Mouse (Mus musculus): ENCODE measurements around the gene Tarbp1. TPM values are rescaled to one million over a fixed set of nuclear protein-coding genes. Genes with fewer than 3 reads are reported as not detected.

Gene Tarbp1
- polyA plus RNA-seq, 1 experiment from 2014 or later = 1.1 TPM

- TF ChIP-seq EP300 (optimal IDR thresholded peaks at IDR 0.05) (no peak), CTCF (IDR thresholded peaks at IDR 0.05; ENCODE audit: low read depth) (no peak)
- no peak for DNase-seq (ENCODE audit: low spot score)
- Histone ChIP-seq H3K36me3 (ENCODE audit: control insufficient read depth, insufficient read depth, low read length) (no peaks in the 10 kb centered on the region), H3K27me3 (ENCODE audit: control insufficient read depth, insufficient read depth, low read length) (no peaks in the 10 kb centered on the region), H3K9ac (ENCODE audit: low read length) (0 out of 2 replicates have a peak overlapping the region, but pooled peaks have one; percentile 4), H3K9me3 (ENCODE audit: control insufficient read depth, low read length) (no peaks in the 10 kb centered on the region), H3K27ac (replicated peaks) (no peak overlapping the region), H3K4me1 (replicated peaks; ENCODE audit: control insufficient read depth, insufficient read depth) (no peaks in the 10 kb centered on the region), H3K4me3 (ENCODE audit: low read depth, low read length) (no peak overlapping the region), H3K4me2 (replicated peaks; ENCODE audit: low read depth) (no peak overlapping the region)
- 48% methylated on average over 10 of the region's 10 CpGs for WGBS
- peak; percentile 39; the same call in 1 of the 2 replicates for ATAC-seq (ENCODE audit: low FRiP score, low TSS enrichment)
These were observed 39.4 kb upstream of the Tarbp1 start for GRCm38 (mm10) chr8:126514011-126514964.

- Histone ChIP-seq H3K4me1 (replicated peaks; ENCODE audit: control insufficient read depth, insufficient read depth) (no peaks in the 10 kb centered on the region), H3K4me2 (replicated peaks; ENCODE audit: low read depth) (no peak overlapping the region), H3K36me3 (ENCODE audit: control insufficient read depth, insufficient read depth, low read length) (no peaks in the 10 kb centered on the region), H3K9ac (ENCODE audit: low read length) (no peak overlapping the region), H3K9me3 (ENCODE audit: control insufficient read depth, low read length) (no peaks in the 10 kb centered on the region), H3K27ac (replicated peaks) (no peak overlapping the region), H3K4me3 (ENCODE audit: low read depth, low read length) (no peak overlapping the region), H3K27me3 (ENCODE audit: control insufficient read depth, insufficient read depth, low read length) (no peaks in the 10 kb centered on the region)
- DNase-seq (ENCODE audit: low spot score) = no peak
- WGBS = 70% methylated on average over 3 of the region's 3 CpGs
- no peak for ATAC-seq (ENCODE audit: low FRiP score, low TSS enrichment)
- no peak for TF ChIP-seq CTCF (IDR thresholded peaks at IDR 0.05; ENCODE audit: low read depth)
- no peak for TF ChIP-seq EP300 (optimal IDR thresholded peaks at IDR 0.05)
These were observed 36.0 kb upstream of the Tarbp1 start for GRCm38 (mm10) chr8:126510866-126511265.

DNA sequence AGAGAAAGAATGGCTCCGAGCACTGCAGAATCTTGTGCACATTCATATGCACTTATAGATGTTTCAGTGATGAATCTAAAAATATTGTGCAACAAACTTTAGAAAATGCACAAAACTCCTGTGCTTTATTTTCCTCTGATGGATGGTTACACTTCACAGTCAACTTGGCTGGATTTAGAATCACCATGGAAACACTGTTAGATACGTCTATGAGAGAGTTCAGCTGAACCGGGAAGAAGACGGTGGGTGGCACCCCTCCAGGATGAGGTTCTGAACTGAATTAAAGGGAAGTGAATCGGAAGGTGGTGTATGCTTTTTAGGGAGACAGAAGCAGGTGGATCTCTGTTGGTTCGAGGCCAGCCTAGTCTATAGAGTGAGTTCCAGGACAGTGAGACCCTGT is 34.8 kb upstream of the Tarbp1 start:
- Histone ChIP-seq H3K4me3 (ENCODE audit: low read depth, low read length) (no peak overlapping the region), H3K4me2 (replicated peaks; ENCODE audit: low read depth) (no peak overlapping the region), H3K9ac (ENCODE audit: low read length) (no peak overlapping the region), H3K27ac (replicated peaks) (no peak overlapping the region), H3K27me3 (ENCODE audit: control insufficient read depth, insufficient read depth, low read length) (no peaks in the 10 kb centered on the region), H3K9me3 (ENCODE audit: control insufficient read depth, low read length) (no peaks in the 10 kb centered on the region), H3K4me1 (replicated peaks; ENCODE audit: control insufficient read depth, insufficient read depth) (no peaks in the 10 kb centered on the region), H3K36me3 (ENCODE audit: control insufficient read depth, insufficient read depth, low read length) (no peaks in the 10 kb centered on the region)
- DNase-seq (ENCODE audit: low spot score) = no peak
- ATAC-seq (ENCODE audit: low FRiP score, low TSS enrichment) = no peak
- no peak for TF ChIP-seq EP300 (optimal IDR thresholded peaks at IDR 0.05)
- no peak for TF ChIP-seq CTCF (IDR thresholded peaks at IDR 0.05; ENCODE audit: low read depth)
- WGBS = 68% methylated on average over 6 of the region's 6 CpGs

GRCm38 (mm10) chr8:126508871-126509586 is 34.2 kb upstream of the Tarbp1 start:
- H3K9ac ChIP-seq (ENCODE audit: low read length) = no peak overlapping the region
- H3K36me3 ChIP-seq (ENCODE audit: control insufficient read depth, insufficient read depth, low read length) = no peaks in the 10 kb centered on the region
- ATAC-seq (ENCODE audit: low FRiP score, low TSS enrichment) = no peak
- no peak overlapping the region for H3K27ac ChIP-seq (replicated peaks)
- no peak overlapping the region for H3K4me2 ChIP-seq (replicated peaks; ENCODE audit: low read depth)
- TF ChIP-seq EP300 (optimal IDR thresholded peaks at IDR 0.05) (no peak), CTCF (IDR thresholded peaks at IDR 0.05; ENCODE audit: low read depth) (peak; percentile 40)
- no peaks in the 10 kb centered on the region for H3K4me1 ChIP-seq (replicated peaks; ENCODE audit: control insufficient read depth, insufficient read depth)
- no peak overlapping the region for H3K4me3 ChIP-seq (ENCODE audit: low read depth, low read length)
- H3K27me3 ChIP-seq (ENCODE audit: control insufficient read depth, insufficient read depth, low read length) = no peaks in the 10 kb centered on the region
- no peaks in the 10 kb centered on the region for H3K9me3 ChIP-seq (ENCODE audit: control insufficient read depth, low read length)
- 72% methylated on average over 8 of the region's 8 CpGs for WGBS
- DNase-seq (ENCODE audit: low spot score) = no peak

- no peaks in the 10 kb centered on the region for H3K9me3 ChIP-seq (ENCODE audit: control insufficient read depth, low read length)
- WGBS = 83% methylated on average over 2 of the region's 2 CpGs
These were observed 33.4 kb upstream of the Tarbp1 start for GRCm38 (mm10) chr8:126508221-126508620.

More at GRCm38 (mm10) chr8:126508221-126508620, 33.4 kb upstream of the Tarbp1 start:
- Histone ChIP-seq H3K9ac (ENCODE audit: low read length) (no peak overlapping the region), H3K4me3 (ENCODE audit: low read depth, low read length) (no peak overlapping the region), H3K4me2 (replicated peaks; ENCODE audit: low read depth) (no peak overlapping the region), H3K27ac (replicated peaks) (no peak overlapping the region), H3K36me3 (ENCODE audit: control insufficient read depth, insufficient read depth, low read length) (no peaks in the 10 kb centered on the region), H3K4me1 (replicated peaks; ENCODE audit: control insufficient read depth, insufficient read depth) (no peaks in the 10 kb centered on the region), H3K27me3 (ENCODE audit: control insufficient read depth, insufficient read depth, low read length) (no peaks in the 10 kb centered on the region)
- ATAC-seq (ENCODE audit: low FRiP score, low TSS enrichment) (no peak), DNase-seq (ENCODE audit: low spot score) (no peak)
- TF ChIP-seq EP300 (optimal IDR thresholded peaks at IDR 0.05) = no peak
- TF ChIP-seq CTCF (IDR thresholded peaks at IDR 0.05; ENCODE audit: low read depth) = no peak

Data from stomach, postnatal 0 days (tissue).